Mouse (Mus musculus) layer of hippocampus, postnatal 14 days (tissue): Measurements from ENCODE around the gene Uimc1. TPM values are rescaled to one million over a fixed set of nuclear protein-coding genes. Genes with fewer than 3 reads are reported as not detected.
A peak's percentile ranks its signal among the peaks of the same experiment; 100 is the strongest.
"Not testable (repeated sequence)": the region's sequence is repeated elsewhere in the genome, so short reads cannot be mapped to it uniquely, and the experiment has no call there.

ENCODE experiments used
- DNase-seq, 2 experiments: peaks; one replicate each; pipeline ENCODE4 v3.0.0; 2021 to 2022; ENCODE audit warnings: low spot score in 2 of 2, mixed read lengths in 1 of 2
- long read RNA-seq, 2 experiments: library from polyadenylated mRNA; stranded (forward); transcript quantifications; one replicate each; pipeline ENCODE4 v2.0.0; 2021
- total RNA-seq, 2 experiments: library from RNA; stranded (reverse); gene quantifications; 2 replicates each; pipeline ENCODE4 v1.2.3; 2021

The Uimc1 gene
- total RNA-seq, result 10 to 100 TPM; 18.8 to 19.7 TPM
- long read RNA-seq, experiment 1, partial matches to known transcripts, result 1 of 8 reads
- long read RNA-seq, experiment 1, other reads (novel, unspliced or antisense), result 3 of 8 reads
- long read RNA-seq, experiment 2, transcript Uimc1-201 (15 exons, 2,931 nt), result major isoform, 9 of 18 reads
- long read RNA-seq, experiment 2, partial matches to known transcripts, result 3 of 18 reads
- long read RNA-seq, experiment 2, other reads (novel, unspliced or antisense), result 5 of 18 reads

GRCm38 (mm10) chr13:55099726-55100478 is at the start of gene Uimc1:
TSS of gene Uimc1 (minus strand) at chr13:55100300.
- DNase-seq, result peak; percentile 80 to 82

- DNase-seq, result no peak
Measured at GRCm38 (mm10) chr13:55140271-55140670, 40.2 kb upstream of the Uimc1 start.

- DNase-seq, result no peak
Measured at GRCm38 (mm10) chr13:55135382-55135781, 35.3 kb upstream of the Uimc1 start.

- DNase-seq, result no peak
Measured at GRCm38 (mm10) chr13:55133448-55133847, 33.3 kb upstream of the Uimc1 start, which contains the start of gene Gm17617. TSS of gene Gm17617 (minus strand) at chr13:55133548.

GRCm38 (mm10) chr13:55124903-55125302 is 24.8 kb upstream of the Uimc1 start:
- DNase-seq, result no peak

GRCm38 (mm10) chr13:55114375-55114774 is 14.3 kb upstream of the Uimc1 start:
- no peak for DNase-seq

GRCm38 (mm10) chr13:55107694-55108093 is 7.6 kb upstream of the Uimc1 start:
- peak in 1 of 2 experiments; percentile 16 for DNase-seq

- no peak for DNase-seq
Measured at GRCm38 (mm10) chr13:55107116-55107515, 7.0 kb upstream of the Uimc1 start.

GRCm38 (mm10) chr13:55105953-55106691 is 6.0 kb upstream of the Uimc1 start:
- DNase-seq, result no peak

GRCm38 (mm10) chr13:55105045-55105952 is 5.2 kb upstream of the Uimc1 start, which contains the start of gene Zfp346:
TSS of gene Zfp346 (plus strand) at chr13:55105311.
- DNase-seq, result peak; percentile 95 to 96

- no peak for DNase-seq
Measured at GRCm38 (mm10) chr13:55103351-55103750, 3.3 kb upstream of the Uimc1 start.

- no peak for DNase-seq
Measured at GRCm38 (mm10) chr13:55102366-55102765, 2.3 kb upstream of the Uimc1 start.

GRCm38 (mm10) chr13:55101627-55102026 is 1.5 kb upstream of the Uimc1 start:
- DNase-seq, result no peak

GRCm38 (mm10) chr13:55099066-55099725 is 904 bp downstream of the Uimc1 start:
- peak; percentile 12 to 21 for DNase-seq

- not testable (repeated sequence) for DNase-seq
Measured at GRCm38 (mm10) chr13:55097841-55098240, 2.3 kb downstream of the Uimc1 start.

- peak in 1 of 2 experiments; percentile 59 for DNase-seq
Measured at GRCm38 (mm10) chr13:55092588-55092987, 7.5 kb downstream of the Uimc1 start.

GRCm38 (mm10) chr13:55075597-55075996 is 24.5 kb downstream of the Uimc1 start:
- no peak for DNase-seq

GRCm38 (mm10) chr13:55071322-55071721 is 28.8 kb downstream of the Uimc1 start:
- peak in 1 of 2 experiments; percentile 52 for DNase-seq

- no peak for DNase-seq
Measured at GRCm38 (mm10) chr13:55069719-55070118, 30.4 kb downstream of the Uimc1 start.

GRCm38 (mm10) chr13:55063276-55063675 is 36.8 kb downstream of the Uimc1 start:
- DNase-seq, result no peak
